28 mouse cellular contexts compared by ENCODE assay signal in genomic region chr17:63886988-63887387, GRCm38 (mm10). TPM values are rescaled to one million over a fixed set of nuclear protein-coding genes. Genes with fewer than 3 reads are reported as not detected.
"Had no signal": no experiment of that assay in that cellular context is flagged by ENCODE, and none has a peak within 500 bp of the region (broad histone marks: within the 10 kb centered on the region; RNA-seq: fewer than 3 reads in every experiment).

No protein-coding gene starts in this region.

- H3K4me2 ChIP-seq: embryonic facial prominence, embryonic 12.5 days; embryonic facial prominence, embryonic 13.5 days; embryonic facial prominence, embryonic 15.5 days; forebrain, embryonic 12.5 days; forebrain, embryonic 13.5 days; forebrain, embryonic 15.5 days had no signal

- DNase-seq: cerebellum, adult 9-10 months; cerebellum, adult 9-11 months; cerebellum, postnatal 10 days; cerebellum, postnatal 14 days; cerebellum, postnatal 25 days; cerebellum, postnatal 36 days; embryo, embryonic 11 days; forebrain, postnatal 0 days; gastrocnemius, adult 2 months; gastrocnemius, postnatal 10 days; gastrocnemius, postnatal 14 days; gastrocnemius, postnatal 25 days; gastrocnemius, postnatal 36 days; heart, adult 18-20 months; heart, adult 2 months had no signal

- H3K4me3 ChIP-seq: embryonic facial prominence, embryonic 10.5 days; embryonic facial prominence, embryonic 12.5 days; embryonic facial prominence, embryonic 13.5 days; embryonic facial prominence, embryonic 15.5 days; erythroblast, embryonic 14.5 days; forebrain, embryonic 10.5 days; forebrain, embryonic 12.5 days; forebrain, embryonic 13.5 days; forebrain, embryonic 15.5 days; gastrocnemius, adult 2 months; heart, adult 2 months had no signal

- H3K36me3 ChIP-seq: embryonic facial prominence, embryonic 10.5 days; embryonic facial prominence, embryonic 12.5 days; embryonic facial prominence, embryonic 13.5 days; embryonic facial prominence, embryonic 15.5 days; forebrain, embryonic 10.5 days; forebrain, embryonic 12.5 days; forebrain, embryonic 15.5 days had no signal

- H3K27me3 ChIP-seq: embryonic facial prominence, embryonic 12.5 days; embryonic facial prominence, embryonic 13.5 days; embryonic facial prominence, embryonic 15.5 days; forebrain, embryonic 12.5 days; forebrain, embryonic 13.5 days; forebrain, embryonic 15.5 days had no signal

RNA-seq across cellular contexts. Expression of gene A930002H24Rik, which starts 23.4 kb away (rescaled TPM):
- total RNA-seq: common myeloid progenitor, adult 5-6 weeks; gastrocnemius, adult 18-20 months; gastrocnemius, adult 2 months; gastrocnemius, adult 8-10 months; gastrocnemius, postnatal 14 days; gastrocnemius, postnatal 25 days; gastrocnemius, postnatal 36 days; granulocyte monocyte progenitor cell, adult 5-6 weeks; heart, adult 2 months had no signal
